Mouse (Mus musculus) lung, embryonic 15.5 days (tissue): ENCODE measurements around the gene Zbed4. TPM values are rescaled to one million over a fixed set of nuclear protein-coding genes. Genes with fewer than 3 reads are reported as not detected.
"Not testable (repeated sequence)": the region's sequence is repeated elsewhere in the genome, so short reads cannot be mapped to it uniquely, and the experiment has no call there.

Experiments used
- ATAC-seq: fragments of 200-750 bp; cut with Nextera tagmentation; 2 replicates; pipeline ENCODE4 v1.8.0; 2017; ENCODE audit warnings: moderate number of reproducible peaks, borderline replicate concordance; ENCODE audit not compliant: low FRiP score, low TSS enrichment; ENCODE audit errors: extremely low read depth
- H3K27ac ChIP-seq: fragments of 300-500 bp; sonication (generic); 2 replicates; pipeline ENCODE4 v1.5.1; 2015; ENCODE audit warnings: moderate library complexity, mild to moderate bottlenecking, inconsistent platforms
- H3K27me3 ChIP-seq: fragments of 300-500 bp; sonication (generic); 2 replicates; pipeline ENCODE4 v1.6.1; 2015; ENCODE audit warnings: inconsistent platforms
- H3K36me3 ChIP-seq: fragments of 300-500 bp; sonication (generic); 2 replicates; pipeline ENCODE4 v1.6.1; 2015; ENCODE audit warnings: inconsistent platforms
- H3K4me1 ChIP-seq: fragments of 300-500 bp; sonication (generic); 2 replicates; pipeline ENCODE4 v1.6.1; 2015; ENCODE audit warnings: inconsistent platforms
- H3K4me2 ChIP-seq: fragments of 300-500 bp; sonication (generic); 2 replicates; pipeline ENCODE4 v1.6.1; 2015; ENCODE audit warnings: inconsistent platforms, mild to moderate bottlenecking, moderate library complexity
- H3K4me3 ChIP-seq: fragments of 300-500 bp; sonication (generic); 2 replicates; pipeline ENCODE4 v1.5.1; 2015; ENCODE audit warnings: mild to moderate bottlenecking, inconsistent platforms
- H3K9ac ChIP-seq: fragments of 300-500 bp; sonication (generic); 2 replicates; pipeline ENCODE4 v1.6.1; 2015; ENCODE audit warnings: inconsistent platforms
- H3K9me3 ChIP-seq: fragments of 300-500 bp; sonication (generic); 2 replicates; pipeline ENCODE4 v1.6.1; 2016; ENCODE audit warnings: inconsistent platforms
- WGBS: fragments of 180-500 bp; shearing (Covaris S2); methylation state at CpG from one replicate; pipeline ENCODE4 v1.1.7; 2015; 5-methylcytosine and 5-hydroxymethylcytosine counted together
- polyA plus RNA-seq: library from polyadenylated mRNA; unstranded; fragments of >200 nt; fragmentation: Nextera tagmentation; extraction: Ambion mirVana; gene quantifications from 2 replicates; pipeline ENCODE4 v1.2.1, GENCODE M21; 2015

Gene Zbed4
- polyA plus RNA-seq, 1 experiment from 2014 or later: 15.5 TPM

DNA sequence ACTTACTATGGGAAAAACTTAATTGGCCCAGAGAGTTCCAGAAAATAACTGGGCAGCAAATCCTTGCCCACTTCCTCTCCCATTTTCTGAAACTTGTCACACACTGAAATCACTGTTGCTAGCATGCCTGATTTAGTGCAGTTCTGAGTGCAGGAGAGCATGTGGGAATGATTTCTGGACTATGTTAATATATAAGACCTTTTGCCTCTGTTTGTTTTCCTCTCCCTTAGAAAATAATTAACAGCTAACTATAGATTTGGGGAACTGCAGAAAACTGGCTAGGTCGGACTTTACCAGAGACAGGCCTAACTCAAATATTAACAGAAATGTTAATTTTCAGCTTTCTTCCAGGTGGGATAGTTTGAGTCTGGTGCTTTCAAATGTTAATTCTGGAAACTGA is 17.1 kb downstream of the Zbed4 start:
- no peak overlapping the region for H3K27ac ChIP-seq
- H3K4me3 ChIP-seq: no peak overlapping the region
- peaks cover 20% of the 10 kb centered on the region for H3K36me3 ChIP-seq
- no peaks in the 10 kb centered on the region for H3K4me1 ChIP-seq
- H3K4me2 ChIP-seq: no peak overlapping the region
- H3K27me3 ChIP-seq: no peaks in the 10 kb centered on the region
- 63% methylated on average over 1 of the region's 1 CpGs for WGBS
- no peak for ATAC-seq
- no peaks in the 10 kb centered on the region for H3K9me3 ChIP-seq
- H3K9ac ChIP-seq: no peak overlapping the region

DNA sequence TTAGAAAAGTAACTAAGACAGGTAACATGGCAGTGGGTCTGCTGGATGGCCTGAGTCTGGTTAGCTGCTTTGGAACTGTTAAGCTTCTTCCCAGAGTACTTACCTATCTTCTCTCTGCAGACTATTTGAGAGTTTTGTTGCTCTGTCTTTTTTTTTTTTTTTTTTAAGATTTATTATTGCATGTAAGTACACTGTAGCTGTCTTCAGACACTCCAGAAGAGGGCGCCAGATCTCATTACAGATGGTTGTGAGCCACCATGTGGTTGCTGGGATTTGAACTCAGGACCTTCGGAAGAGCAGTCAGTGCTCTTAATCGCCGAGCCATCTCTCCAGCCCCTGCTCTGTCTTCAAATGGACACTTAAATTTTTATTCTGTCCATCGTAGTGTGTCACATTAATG is 23.2 kb downstream of the Zbed4 start:
- H3K4me1 ChIP-seq, H3K4me2 ChIP-seq, H3K4me3 ChIP-seq, H3K27ac ChIP-seq, H3K9me3 ChIP-seq, H3K9ac ChIP-seq, ATAC-seq, H3K27me3 ChIP-seq: not testable (repeated sequence)
- WGBS: 92% methylated on average over 5 of the region's 5 CpGs
- peaks cover 16% of the 10 kb centered on the region for H3K36me3 ChIP-seq

DNA sequence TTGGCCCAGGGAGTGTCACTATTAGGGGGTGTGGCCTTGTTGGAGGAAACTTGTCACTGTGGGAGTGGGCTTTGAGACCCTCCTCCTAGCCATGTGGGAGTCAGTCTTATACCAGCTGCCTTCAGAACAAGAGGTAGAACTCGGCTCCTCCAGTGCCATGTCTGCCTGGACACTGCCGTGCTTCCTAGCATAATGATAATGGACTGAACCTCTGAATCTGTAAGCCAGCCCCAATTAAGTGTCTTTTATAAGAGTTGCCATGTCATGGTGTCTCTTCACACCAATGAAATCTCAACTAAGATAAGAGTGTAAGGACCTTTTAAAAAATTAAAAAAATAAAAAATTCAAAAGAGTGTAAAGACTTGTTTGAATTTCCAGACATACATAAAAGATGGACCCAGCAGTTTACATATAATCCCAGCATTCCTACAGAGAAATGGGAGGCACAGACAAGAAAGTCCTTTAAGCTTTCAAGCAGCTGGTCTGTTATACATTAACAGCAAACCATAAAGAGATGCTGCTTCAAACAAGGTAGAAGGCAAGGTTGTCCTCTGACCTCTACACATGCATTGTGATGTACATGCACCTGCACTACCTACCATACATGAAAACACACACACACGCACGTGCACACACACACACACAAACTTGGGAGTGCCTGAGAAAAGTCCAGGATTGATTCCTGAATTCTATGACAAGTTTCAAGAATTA is 40.8 kb downstream of the Zbed4 start:
- ATAC-seq: no peak
- no peak overlapping the region for H3K9ac ChIP-seq

DNA sequence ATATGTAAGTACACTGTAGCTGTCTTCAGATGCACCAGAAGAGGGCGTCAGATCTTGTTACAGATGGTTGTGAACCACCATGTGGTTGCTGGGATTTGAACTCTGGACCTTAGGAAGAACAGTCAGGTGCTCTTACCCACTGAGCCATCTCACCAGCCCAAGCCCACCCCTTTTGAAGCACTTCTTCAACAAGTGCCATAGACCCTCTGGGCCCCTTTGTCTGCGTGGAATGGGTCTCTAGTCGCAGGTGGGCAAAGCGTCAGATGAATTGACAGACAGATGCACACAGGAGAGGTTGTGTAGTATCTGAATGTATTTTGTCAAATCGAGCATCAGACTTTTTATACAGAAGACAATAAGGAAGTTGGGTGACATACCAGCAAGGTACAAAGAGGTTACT is 43.3 kb downstream of the Zbed4 start:
- H3K27ac ChIP-seq, H3K36me3 ChIP-seq, H3K4me1 ChIP-seq, H3K9me3 ChIP-seq, ATAC-seq, H3K9ac ChIP-seq, H3K27me3 ChIP-seq, H3K4me2 ChIP-seq, H3K4me3 ChIP-seq: not testable (repeated sequence)
- WGBS: 84% methylated on average over 5 of the region's 5 CpGs

More for the DNA sequence above, 40.8 kb downstream of the Zbed4 start:
- no peaks in the 10 kb centered on the region for H3K4me1 ChIP-seq
- no peak overlapping the region for H3K27ac ChIP-seq
- no peaks in the 10 kb centered on the region for H3K9me3 ChIP-seq
- no peak overlapping the region for H3K4me3 ChIP-seq
- no peaks in the 10 kb centered on the region for H3K27me3 ChIP-seq
- WGBS: 80% methylated on average over 4 of the region's 4 CpGs
- no peaks in the 10 kb centered on the region for H3K36me3 ChIP-seq
- H3K4me2 ChIP-seq: no peak overlapping the region

DNA sequence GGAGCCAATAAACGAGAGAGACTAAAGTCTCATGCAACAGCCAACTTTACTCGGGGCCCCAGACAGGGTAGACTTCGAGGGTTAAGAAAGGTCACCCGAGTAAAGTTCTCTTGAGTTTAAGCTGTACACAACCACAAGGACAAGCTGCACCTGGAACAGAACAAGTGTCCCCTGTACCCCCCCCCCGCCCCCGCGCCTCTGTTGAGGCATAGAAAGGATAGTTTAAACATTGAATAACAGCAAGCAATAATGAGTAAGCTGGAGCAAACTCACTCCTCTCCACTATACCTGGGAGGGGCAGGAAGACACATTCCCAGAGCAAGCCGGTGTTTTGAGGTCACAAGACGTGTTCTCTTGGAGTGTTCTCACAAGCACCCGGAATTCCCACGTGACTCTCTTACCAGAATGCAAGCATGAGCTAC is 48.5 kb downstream of the Zbed4 start:
- no peak overlapping the region for H3K9ac ChIP-seq
- no peak for ATAC-seq
- H3K4me3 ChIP-seq: no peak overlapping the region
- H3K4me2 ChIP-seq: no peak overlapping the region
- H3K27me3 ChIP-seq: no peaks in the 10 kb centered on the region
- no peaks in the 10 kb centered on the region for H3K4me1 ChIP-seq
- no peaks in the 10 kb centered on the region for H3K9me3 ChIP-seq
- 64% methylated on average over 11 of the region's 11 CpGs for WGBS
- H3K36me3 ChIP-seq: peaks cover 4% of the 10 kb centered on the region; the same call in 1 of the 2 replicates
- no peak overlapping the region for H3K27ac ChIP-seq

DNA sequence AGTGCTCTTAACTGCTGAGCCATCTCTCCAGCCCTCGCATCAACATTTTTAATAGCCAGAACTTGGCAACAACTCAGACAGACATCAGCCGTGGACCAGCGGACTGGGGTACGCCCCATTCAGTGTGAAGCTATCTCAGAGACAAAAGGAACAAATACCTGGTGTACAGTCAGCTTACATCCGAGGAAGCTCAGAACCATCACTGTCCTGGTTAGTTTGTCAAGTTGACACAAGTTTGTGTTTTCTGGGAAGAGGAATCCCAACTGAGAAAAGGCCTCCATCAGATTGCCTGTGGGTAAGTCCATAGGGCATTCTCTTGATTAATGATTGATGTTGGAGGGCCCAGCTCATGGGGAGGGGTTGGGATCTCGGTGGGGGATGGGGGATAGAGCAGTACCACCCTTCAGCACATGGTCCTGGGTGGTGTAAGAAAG is 49.5 kb downstream of the Zbed4 start:
- Histone ChIP-seq H3K36me3 (peaks cover 11% of the 10 kb centered on the region), H3K4me2 (no peak overlapping the region), H3K9ac (no peak overlapping the region), H3K9me3 (no peaks in the 10 kb centered on the region), H3K27me3 (no peaks in the 10 kb centered on the region), H3K4me1 (no peaks in the 10 kb centered on the region), H3K27ac (no peak overlapping the region), H3K4me3 (no peak overlapping the region)
- 64% methylated on average over 6 of the region's 6 CpGs for WGBS
- no peak for ATAC-seq

DNA sequence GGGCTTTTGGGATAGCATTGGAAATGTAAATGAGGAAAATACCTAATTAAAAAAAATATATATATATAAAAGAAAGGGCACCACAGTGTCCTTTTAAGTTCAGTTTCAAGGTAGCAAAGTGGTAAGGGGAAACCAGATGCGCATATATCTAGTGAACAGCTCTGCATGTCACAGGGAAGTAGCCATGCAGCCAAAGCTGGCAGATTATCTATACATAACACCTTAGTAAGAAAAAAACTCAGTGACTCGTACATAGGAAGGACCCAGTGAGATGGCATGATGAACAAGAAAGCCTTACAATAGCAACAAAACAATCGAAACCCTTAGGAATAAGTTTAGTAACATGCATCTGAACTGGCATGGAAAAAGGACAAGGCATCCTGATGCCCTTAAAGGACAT is 50.4 kb downstream of the Zbed4 start:
- Histone ChIP-seq H3K9ac (no peak overlapping the region), H3K36me3 (peaks cover 17% of the 10 kb centered on the region), H3K27ac (no peak overlapping the region), H3K27me3 (no peaks in the 10 kb centered on the region), H3K9me3 (no peaks in the 10 kb centered on the region), H3K4me3 (no peak overlapping the region), H3K4me2 (no peak overlapping the region), H3K4me1 (no peaks in the 10 kb centered on the region)
- WGBS: 83% methylated on average over 3 of the region's 3 CpGs
- ATAC-seq: no peak

DNA sequence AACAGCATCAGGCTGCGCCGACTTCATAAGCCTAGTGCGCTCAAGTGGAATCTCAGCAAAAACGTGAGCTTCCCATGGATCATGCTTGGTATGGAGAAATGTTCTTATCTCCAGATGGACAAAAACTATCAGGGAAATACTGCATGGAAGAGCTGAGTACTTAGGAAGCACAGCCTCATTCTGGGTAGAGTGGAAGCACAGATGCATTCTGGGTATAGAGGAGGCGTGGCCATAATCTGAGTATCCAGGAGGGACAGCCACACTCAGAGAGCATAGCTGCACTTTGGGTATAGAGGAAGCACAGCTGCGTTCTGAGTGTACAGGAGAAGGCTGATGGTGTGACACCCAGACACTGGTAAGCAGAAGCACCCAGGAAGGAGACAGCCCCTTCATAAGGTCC is 50.9 kb downstream of the Zbed4 start:
- no peak overlapping the region for H3K27ac ChIP-seq
- no peaks in the 10 kb centered on the region for H3K9me3 ChIP-seq
- ATAC-seq: no peak
- H3K4me1 ChIP-seq: no peaks in the 10 kb centered on the region
- H3K4me2 ChIP-seq: no peak overlapping the region
- H3K36me3 ChIP-seq: peaks cover 19% of the 10 kb centered on the region
- H3K27me3 ChIP-seq: no peaks in the 10 kb centered on the region
- H3K9ac ChIP-seq: no peak overlapping the region
- no peak overlapping the region for H3K4me3 ChIP-seq
- 84% methylated on average over 6 of the region's 6 CpGs for WGBS

DNA sequence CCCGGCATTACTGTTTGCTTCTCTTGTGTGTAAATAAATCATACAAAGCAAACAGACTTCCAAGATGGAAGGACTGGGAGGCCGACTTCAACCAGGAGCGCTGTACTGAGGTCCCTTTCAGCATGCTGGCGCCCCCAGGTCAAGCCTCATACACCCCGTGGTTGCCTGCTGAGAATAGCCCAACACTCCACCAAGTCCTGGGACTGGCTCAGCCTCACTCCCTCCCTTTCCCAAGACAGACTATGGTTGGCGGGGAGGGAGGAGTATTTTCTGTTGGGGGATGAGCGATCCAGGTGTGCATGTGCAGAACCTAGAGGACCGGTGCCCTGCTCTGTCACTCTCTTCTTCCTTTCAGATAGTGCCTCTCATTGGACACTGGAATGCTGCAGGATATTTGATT is 56.7 kb downstream of the Zbed4 start:
- Histone ChIP-seq H3K27me3 (no peaks in the 10 kb centered on the region), H3K4me1 (no peaks in the 10 kb centered on the region), H3K9ac (no peak overlapping the region), H3K4me2 (no peak overlapping the region), H3K9me3 (no peaks in the 10 kb centered on the region), H3K4me3 (no peak overlapping the region), H3K27ac (no peak overlapping the region), H3K36me3 (peaks cover 35% of the 10 kb centered on the region)
- 80% methylated on average over 8 of the region's 8 CpGs for WGBS
- ATAC-seq: no peak

DNA sequence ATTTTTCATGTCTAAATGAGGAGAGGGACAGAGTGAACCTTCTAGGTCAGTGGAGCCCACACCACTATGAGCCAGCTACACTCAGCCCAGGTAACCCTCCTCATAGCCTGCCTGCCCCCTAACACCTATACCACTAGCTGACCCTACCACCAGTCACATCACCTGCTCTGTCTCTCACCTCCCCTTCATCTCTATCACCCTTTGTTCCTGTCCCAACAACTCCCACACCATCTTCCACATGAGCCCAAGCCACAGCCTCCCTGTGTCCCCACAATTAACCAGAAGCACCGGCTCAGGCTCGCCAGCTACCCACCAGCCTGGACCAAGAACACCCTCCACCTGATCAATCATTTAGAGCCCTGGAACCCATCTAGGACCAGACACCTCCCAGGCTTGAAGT is 58.9 kb downstream of the Zbed4 start:
- H3K9ac ChIP-seq: no peak overlapping the region
- no peaks in the 10 kb centered on the region for H3K4me1 ChIP-seq
- H3K4me2 ChIP-seq: no peak overlapping the region
- peaks cover 40% of the 10 kb centered on the region for H3K36me3 ChIP-seq
- no peak for ATAC-seq
- no peaks in the 10 kb centered on the region for H3K27me3 ChIP-seq
- 77% methylated on average over 2 of the region's 2 CpGs for WGBS
- no peak overlapping the region for H3K4me3 ChIP-seq
- H3K9me3 ChIP-seq: no peaks in the 10 kb centered on the region
- no peak overlapping the region for H3K27ac ChIP-seq

DNA sequence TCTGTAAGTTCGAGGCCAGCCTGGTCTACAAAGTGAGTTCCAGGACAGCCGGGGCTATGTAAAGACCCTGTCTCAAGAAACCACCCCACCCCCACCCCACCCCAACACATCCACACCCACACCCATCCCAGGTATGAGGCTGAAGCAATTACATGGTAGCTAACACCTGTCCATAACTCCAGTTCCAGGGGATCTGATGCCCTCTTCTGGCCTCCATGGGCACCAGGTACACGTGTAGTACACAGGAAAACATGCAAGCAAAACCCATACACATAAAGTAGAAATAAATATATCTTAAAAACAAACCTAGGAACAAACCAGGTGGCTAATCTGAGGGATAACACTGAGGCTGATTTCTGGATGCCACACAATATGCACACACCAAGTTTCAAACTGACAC is 61.8 kb downstream of the Zbed4 start:
- Histone ChIP-seq H3K9me3 (no peaks in the 10 kb centered on the region), H3K27me3 (no peaks in the 10 kb centered on the region), H3K9ac (no peak overlapping the region), H3K4me2 (no peak overlapping the region), H3K36me3 (peaks cover 25% of the 10 kb centered on the region), H3K4me3 (no peak overlapping the region), H3K27ac (no peak overlapping the region), H3K4me1 (peaks cover 4% of the 10 kb centered on the region)
- no peak for ATAC-seq
- 83% methylated on average over 3 of the region's 3 CpGs for WGBS

DNA sequence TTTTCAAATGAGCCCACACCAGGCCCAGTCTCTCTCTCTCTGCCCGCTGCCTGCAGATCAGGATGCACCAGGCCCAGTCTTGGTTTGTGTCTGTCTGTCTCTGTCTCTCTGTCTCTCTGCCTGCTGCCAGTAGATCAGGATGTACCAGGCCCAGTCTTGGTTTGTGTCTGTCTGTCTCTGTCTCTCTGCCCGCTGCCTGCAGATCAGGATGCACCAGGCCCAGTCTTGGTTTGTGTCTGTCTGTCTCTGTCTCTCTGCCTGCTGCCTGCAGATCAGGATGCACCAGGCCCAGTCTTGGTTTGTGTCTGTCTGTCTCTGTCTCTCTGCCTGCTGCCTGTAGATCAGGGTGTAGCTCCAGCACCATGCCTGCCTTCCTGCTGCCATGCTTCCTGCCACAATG is 62.4 kb downstream of the Zbed4 start:
- not testable (repeated sequence) for ATAC-seq, H3K4me3 ChIP-seq, H3K4me1 ChIP-seq, H3K27ac ChIP-seq, H3K4me2 ChIP-seq, H3K9me3 ChIP-seq, H3K27me3 ChIP-seq, H3K9ac ChIP-seq
- WGBS: 95% methylated on average over 2 of the region's 2 CpGs
- peaks cover 25% of the 10 kb centered on the region for H3K36me3 ChIP-seq
